Mouse (Mus musculus) retina, adult 2 months (tissue): Measurements from ENCODE around the gene Tgm5.
"Not testable (repeated sequence)": the region's sequence is repeated elsewhere in the genome, so short reads cannot be mapped to it uniquely, and the experiment has no call there.

ENCODE experiments used
- DNase-seq: peaks from one replicate; pipeline ENCODE4 v3.0.0-alpha.2; 2012; ENCODE audit warnings: low read depth, low spot score

The Tgm5 gene

GRCm38 (mm10) chr2:121041098-121041497, 44.5 kb downstream of the Tgm5 start:
- DNase-seq = peak; percentile 68

DNA sequence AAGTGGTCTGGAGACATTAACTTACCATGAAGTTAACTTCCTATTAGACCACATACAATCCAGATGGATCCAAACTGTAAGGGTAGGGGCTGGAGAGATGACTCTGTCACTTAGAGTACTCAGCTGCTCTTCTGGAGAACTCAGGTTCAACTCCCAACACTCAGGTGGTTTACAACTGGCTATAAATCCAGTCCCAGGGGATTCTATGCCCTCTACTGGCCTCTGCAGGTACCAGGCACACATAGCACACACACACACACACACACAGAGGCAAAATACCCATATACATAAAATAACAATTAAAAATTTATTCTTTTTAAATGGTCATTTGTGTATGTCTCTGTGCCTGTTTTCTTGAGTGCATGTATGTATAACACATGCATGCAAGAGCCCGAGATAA, 46.3 kb downstream of the Tgm5 start:
- DNase-seq = no peak

DNA sequence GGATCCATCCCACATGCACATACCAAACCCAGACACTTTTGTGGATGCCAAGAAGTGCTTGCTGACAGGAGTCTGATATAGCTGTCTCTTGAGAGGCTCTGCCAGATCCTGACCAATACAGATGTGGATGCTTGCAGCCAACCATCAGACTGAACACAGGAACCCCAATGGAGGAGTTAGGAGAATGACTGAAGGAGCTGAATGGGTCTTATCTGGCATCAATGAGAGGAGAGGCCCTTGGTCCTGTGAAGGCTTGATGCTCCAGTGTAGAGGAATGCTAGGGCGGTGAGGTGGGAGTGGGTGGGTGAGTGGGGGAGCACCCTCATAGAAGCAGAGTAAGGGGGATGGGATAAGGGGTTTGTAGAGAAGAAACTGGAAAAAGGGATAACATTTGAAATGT, 46.8 kb downstream of the Tgm5 start:
- not testable (repeated sequence) for DNase-seq

DNA sequence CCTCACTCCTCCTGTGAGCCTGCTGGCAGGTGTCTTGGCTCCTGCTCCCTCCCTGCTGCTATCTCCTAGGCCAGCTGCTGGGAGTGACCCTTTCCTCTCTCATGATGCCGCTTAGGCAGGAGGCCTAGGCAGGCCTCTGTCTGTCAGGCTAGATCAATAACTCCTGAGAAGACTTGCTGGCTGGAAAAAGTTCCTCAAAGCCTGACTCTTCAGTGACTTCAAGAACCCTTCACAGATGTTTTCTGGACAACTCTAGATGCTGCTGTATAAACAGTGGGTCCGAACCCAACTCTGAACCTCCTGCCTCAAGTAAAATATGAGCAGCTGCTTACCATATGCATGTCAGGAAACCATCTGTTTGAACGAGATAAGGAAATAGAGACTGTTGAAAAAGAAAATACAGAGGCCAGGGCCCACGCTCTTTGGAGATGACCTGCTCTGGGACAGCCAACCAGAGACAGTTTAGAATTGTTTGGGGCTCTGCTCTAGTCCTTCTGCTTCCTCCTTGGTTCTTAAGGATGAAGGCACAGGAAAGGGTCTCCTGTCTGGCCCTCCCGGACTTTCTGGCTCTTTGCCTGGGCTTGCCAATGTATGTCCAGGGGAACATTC, 48.8 kb downstream of the Tgm5 start, which contains the start of gene Epb42:
Epb42 (minus strand) TSS at position 340 of the 609 bp plus-strand sequence.
- DNase-seq = no peak

DNA sequence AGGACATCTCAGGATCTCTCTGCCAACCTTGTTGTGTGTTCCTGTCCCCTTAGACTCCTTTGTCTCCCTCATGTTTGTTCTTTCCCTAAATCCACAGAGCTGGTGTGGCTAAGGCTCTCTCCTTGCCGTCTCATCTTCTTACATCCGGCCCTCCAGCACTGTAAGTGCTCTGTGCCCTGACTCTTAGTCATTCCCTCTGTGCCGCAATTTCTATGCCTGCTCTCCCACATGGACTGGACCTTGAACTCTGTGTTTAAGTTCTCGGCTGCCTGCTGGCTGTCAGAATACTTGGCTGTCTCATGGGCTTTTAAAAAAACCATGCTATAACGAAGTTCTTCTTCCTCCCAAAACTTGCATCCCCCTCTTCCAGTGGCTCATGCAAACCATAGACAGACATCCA, 62.7 kb downstream of the Tgm5 start:
- no peak for DNase-seq

DNA sequence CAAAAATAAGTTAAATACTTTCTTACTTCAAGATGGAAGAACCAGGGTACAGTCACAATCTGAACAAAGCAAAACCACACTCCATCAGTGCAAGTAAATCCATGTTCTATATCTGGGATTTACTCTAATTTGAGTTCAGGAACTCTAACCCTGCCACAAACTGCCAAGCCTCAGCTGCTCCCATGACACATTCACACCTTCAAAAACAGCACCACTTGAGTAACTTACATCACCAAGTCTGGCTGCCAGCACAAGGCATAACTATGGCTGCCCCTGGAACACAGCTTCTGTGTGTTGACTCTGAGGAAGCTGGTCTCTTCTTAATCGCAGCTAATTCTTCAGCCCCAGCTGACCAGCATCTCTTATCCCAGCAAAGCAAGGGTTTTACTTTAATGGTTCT, 68.5 kb downstream of the Tgm5 start:
- no peak for DNase-seq

DNA sequence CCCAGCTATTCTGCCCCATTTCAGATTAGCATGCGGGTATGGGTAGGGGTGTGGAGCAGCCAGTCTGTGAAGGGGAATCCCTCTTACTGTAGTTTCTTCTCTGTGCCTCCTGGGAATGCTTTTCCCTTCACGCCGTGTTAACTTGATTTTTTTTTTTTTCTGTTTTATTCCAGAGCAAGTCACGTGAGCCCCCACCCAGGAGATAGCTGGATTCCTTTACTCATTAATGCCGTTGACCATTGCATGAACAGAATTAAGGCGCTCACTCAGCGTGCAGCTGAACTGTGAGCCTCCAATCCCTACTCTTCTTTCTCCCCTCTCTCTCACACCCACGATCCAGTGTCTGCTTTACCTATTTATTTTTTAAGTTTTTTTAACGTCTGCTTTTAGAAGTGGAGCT, 69.4 kb downstream of the Tgm5 start:
- DNase-seq = no peak

DNA sequence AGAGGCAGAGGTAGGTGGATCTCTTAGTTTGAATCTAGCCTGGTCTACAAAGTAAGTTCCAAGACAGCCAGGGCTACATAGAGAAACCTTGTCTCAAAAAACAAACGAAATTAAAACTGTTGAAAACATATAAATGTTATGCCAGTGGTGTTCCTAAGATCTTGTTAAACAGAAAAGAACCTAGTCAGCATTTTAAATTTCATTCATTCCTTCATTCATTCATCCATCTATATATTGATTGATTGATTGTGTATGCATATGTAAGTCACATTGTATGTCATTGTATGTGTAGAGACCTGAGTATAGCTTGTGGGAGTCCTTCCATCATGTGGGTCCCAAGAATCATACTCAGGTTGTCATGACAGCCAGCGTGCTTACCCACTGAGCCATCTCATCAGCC, 70.1 kb downstream of the Tgm5 start:
- DNase-seq = no peak

DNA sequence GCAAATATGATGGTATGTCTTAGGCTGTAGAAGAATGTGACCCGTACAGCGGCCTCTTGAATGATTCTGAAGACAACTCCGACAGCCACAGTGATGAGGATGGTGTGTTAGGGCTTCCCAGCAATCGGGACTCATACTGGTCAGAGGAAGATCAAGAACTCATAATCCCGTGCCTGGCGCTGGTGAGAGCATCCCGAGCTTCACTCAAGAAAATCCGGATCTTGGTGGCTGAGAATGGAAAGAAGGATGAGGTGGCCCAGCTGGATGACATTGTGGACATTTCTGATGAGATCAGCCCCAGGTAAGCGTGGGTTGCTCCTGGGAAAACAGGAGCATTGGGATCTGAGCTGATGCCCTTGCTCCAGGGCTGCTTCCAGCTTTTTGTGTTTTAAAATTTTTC, 73.0 kb downstream of the Tgm5 start:
- DNase-seq = no peak

DNA sequence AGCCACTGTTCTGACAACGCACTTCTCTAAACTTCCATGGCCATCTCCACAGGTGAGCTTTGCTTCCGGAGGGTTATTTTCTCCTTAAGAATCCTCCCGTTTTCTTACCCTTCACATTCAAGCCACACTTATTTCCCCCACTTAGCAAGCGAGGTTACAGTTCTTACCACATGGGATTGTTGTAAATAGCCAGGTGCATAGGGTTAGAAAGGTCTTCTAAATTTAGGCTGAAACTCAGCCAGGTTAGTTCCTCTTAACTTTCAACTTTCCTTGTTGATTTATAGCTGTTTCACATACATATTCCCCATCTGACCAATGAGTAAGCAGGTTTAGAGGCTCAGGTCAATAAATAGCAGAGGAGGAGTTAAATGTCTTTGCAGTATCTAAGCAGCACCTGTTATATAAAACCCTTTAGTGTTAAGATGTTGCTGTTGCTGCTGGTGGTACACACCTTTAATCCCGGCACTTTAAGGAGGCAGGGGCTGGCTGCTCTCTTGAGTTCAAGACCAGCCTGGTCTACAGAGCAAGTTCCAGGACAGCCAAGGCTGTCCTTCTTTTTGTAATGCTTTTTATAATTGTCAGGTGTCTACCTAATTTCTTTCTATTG, 76.5 kb downstream of the Tgm5 start:
- DNase-seq = peak; percentile 8

GRCm38 (mm10) chr2:121008664-121009007, 77.0 kb downstream of the Tgm5 start:
- DNase-seq = no peak

DNA sequence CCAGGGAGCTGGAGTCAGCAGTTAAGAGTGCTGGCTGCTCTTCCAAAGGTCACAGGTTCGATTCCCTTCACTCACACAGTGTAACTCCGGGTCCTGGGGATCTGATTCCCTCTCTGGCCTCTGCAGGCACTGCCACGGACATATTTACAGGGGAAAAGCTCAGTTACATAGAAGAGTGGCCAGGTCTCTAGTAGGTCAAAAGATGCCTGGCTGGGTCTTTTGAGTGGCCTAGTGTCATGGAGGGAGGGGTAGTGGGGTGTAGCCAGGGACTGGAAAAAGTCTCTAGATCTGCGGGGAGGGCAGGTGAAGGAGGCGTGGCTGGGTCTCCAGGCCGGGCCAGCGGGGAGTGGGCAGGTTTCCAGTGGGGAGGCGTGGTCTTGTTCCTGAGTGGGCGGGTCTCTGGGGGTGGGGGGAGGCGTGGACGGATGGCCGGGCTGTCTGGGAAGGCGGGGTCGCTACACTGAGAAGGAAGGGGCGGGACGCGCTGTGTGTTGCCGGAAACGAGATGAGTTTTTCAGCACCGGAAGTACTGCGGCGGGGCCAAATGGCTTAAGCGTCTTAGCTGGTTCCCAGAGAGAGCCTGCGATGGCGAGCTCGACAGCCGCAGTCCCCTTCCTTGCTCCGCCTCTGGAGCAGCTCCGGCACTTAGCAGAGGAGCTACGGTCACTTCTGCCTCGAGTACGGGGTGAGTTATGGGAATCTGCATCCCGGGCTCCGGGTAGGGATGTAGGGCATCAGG, 77.5 kb downstream of the Tgm5 start, which contains the start of gene Ccndbp1:
Ccndbp1 (plus strand) TSS at position 479 of the 739 bp plus-strand sequence.
- peak; percentile 86 for DNase-seq

DNA sequence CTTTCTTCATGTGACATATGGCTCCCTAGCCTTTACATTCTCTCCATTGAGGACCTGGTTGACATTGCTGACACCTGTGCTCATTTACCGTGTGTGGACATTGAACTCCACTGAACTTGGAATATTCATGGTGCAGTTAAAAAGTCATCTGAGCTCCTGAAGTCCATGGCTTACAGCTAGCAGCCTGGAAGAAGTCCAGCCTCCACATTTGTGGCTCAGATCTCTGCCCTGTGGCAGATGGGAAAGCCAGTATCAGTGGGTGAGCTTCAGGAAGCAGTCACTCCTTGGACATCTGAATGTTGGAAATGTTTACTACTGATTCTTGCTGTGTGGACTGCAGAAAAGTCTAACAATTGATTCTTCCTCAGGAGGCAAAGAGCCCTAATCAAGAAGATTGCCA, 78.7 kb downstream of the Tgm5 start:
- no peak for DNase-seq

DNA sequence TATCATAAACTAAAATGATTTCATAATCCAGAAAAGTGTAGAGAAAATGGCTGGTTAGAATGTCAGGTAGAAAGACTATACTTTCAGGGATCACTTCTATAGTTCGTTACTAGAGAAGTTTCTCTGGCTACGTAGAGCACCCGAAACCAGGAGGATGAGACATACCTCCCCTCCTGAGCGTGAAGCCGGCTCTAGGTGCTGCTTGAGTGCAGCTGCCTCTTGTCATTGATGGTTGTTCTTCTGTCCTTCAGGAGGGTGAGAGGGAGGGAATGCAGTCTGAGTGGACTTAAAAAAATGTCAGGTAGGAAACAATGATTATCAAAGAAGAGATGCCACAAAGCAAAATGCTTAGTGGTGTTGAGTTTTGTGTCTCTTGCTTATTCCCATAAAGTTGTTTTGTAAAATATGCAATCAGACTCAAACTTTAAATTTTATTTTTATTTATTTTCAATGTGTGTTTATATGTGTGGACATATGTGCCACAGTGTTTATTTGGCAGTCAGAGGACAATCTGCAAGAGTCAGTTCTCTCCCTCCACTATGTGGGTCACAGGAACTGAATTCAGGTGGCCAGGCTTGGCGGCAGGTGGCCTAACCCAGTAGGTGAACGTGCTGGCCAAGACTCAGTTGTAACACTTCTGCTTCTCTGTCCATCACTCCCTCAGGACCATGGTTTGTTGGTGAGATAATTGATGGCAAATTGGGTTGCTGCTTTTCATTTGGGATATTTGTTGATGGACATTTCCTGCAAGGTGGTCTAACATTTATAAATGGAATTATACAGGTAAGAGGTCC, 81.4 kb downstream of the Tgm5 start:
- no peak for DNase-seq

DNA sequence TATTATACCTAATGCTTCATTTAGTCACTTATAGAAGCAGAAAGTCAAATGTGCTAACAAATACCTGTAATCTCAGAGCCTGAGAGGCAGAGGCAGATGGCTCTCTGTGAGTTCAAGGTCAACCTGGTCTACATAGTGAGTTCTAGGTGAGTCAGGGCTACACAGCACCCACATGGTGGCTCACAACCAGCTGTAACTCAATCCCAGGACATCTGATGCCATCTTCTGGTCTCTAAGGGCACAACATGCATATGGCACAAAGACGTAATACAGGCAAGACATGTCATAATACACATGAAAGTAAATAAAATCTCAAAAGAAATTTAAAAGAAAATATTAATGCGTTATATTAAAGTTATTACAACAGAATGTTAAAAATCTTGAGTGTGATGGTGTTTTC, 82.1 kb downstream of the Tgm5 start:
- no peak for DNase-seq

GRCm38 (mm10) chr2:120998863-120999262, 86.8 kb downstream of the Tgm5 start:
- no peak for DNase-seq

DNA sequence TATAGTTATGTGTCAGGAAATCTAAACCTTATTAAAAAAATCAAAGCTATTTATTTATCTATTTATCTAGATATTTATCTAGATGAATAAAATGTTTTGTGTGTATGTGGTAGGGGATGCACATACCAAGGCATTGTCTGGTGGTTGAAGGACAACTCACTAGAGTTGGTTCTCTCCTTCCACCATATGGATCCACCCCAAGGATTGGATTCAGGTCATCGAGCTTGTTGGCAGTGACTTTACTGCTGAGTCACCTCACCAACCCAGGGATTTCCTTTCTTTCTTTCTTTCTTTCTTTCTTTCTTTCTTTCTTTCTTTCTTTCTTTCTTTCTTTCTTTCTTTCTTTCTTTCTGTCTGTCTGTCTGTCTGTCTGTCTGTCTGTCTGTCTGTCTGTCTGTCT, 89.0 kb downstream of the Tgm5 start:
- not testable (repeated sequence) for DNase-seq
